ENCODE assay signal across 8 mouse cellular contexts in genomic region chr16:84879146-84879545, GRCm38 (mm10). TPM values are rescaled to one million over a fixed set of nuclear protein-coding genes. Genes with fewer than 3 reads are reported as not detected.
A peak's percentile ranks its signal among the peaks of the same experiment; 100 is the strongest.
DNase-seq lines count a peak whose midpoint lies in the region; ATAC-seq and TF ChIP-seq lines count a peak whose summit lies in the region.

No protein-coding gene starts in this region.

- H3K36me3 ChIP-seq in hindbrain, embryonic 14.5 days (replicated peaks; ENCODE audit: control insufficient read depth, insufficient read depth) = no peaks in the 10 kb centered on the region
- H3K36me3 ChIP-seq in hindbrain, embryonic 16.5 days (ENCODE audit: control insufficient read depth, insufficient read depth, low read length) = no peaks in the 10 kb centered on the region
- H3K36me3 ChIP-seq in embryonic facial prominence, embryonic 14.5 days (ENCODE audit: control insufficient read depth, insufficient read depth, low read length) = no peaks in the 10 kb centered on the region
- H3K36me3 ChIP-seq in megakaryocyte, embryonic 14.5 days (replicated peaks; ENCODE audit: low read length) = no peaks in the 10 kb centered on the region
- H3K36me3 ChIP-seq in small intestine, adult 2 months (ENCODE audit: control insufficient read depth, insufficient read depth, low read length) = no peaks in the 10 kb centered on the region

- ATAC-seq in hindbrain, embryonic 14.5 days (ENCODE audit: low FRiP score) = no peak
- no peak for ATAC-seq in hindbrain, embryonic 16.5 days
- ATAC-seq in embryonic facial prominence, embryonic 14.5 days (ENCODE audit: low read depth) = no peak

- H3K4me3 ChIP-seq in hindbrain, embryonic 14.5 days (replicated peaks; ENCODE audit: low read length) = no peak overlapping the region
- no peak overlapping the region for H3K4me3 ChIP-seq in hindbrain, embryonic 16.5 days (ENCODE audit: low read length)
- H3K4me3 ChIP-seq in embryonic facial prominence, embryonic 14.5 days (ENCODE audit: low read depth, low read length) = no peak overlapping the region
- H3K4me3 ChIP-seq in megakaryocyte, embryonic 14.5 days (replicated peaks) = peak overlapping the region; percentile 85
- H3K4me3 ChIP-seq in small intestine, adult 2 months (ENCODE audit: low read depth, low read length) = no peak overlapping the region

- peaks cover 4% of the 10 kb centered on the region; the same call in 1 of the 2 replicates for H3K4me1 ChIP-seq in hindbrain, embryonic 14.5 days (replicated peaks; ENCODE audit: control insufficient read depth, insufficient read depth, low read length)
- no peaks in the 10 kb centered on the region; the same call in 1 of the 2 replicates for H3K4me1 ChIP-seq in hindbrain, embryonic 16.5 days (ENCODE audit: control insufficient read depth, insufficient read depth, low read depth, low read length)
- no peaks in the 10 kb centered on the region for H3K4me1 ChIP-seq in embryonic facial prominence, embryonic 14.5 days (ENCODE audit: control insufficient read depth, insufficient read depth, low read length)
- peaks cover 6% of the 10 kb centered on the region; the same call in 1 of the 2 replicates for H3K4me1 ChIP-seq in megakaryocyte, embryonic 14.5 days
- no peaks in the 10 kb centered on the region for H3K4me1 ChIP-seq in small intestine, adult 2 months (ENCODE audit: control insufficient read depth, insufficient read depth, insufficient read length, low read length)

- peak; percentile 73 for DNase-seq in hindbrain, embryonic 14.5 days (ENCODE audit: low spot score)
- peak; percentile 10 to 24 for DNase-seq in adrenal gland, postnatal 4 days (ENCODE audit: low spot score in 2 of 2)
- peak; percentile 68 for DNase-seq in embryonic facial prominence, embryonic 14.5 days (ENCODE audit: low spot score)
- DNase-seq in heart, adult 9 months (ENCODE audit: low spot score in 2 of 2) = peak; percentile 28 to 57
- DNase-seq in layer of hippocampus, postnatal 14 days (ENCODE audit: low spot score in 2 of 2) = peak; percentile 61 to 71

- 26% methylated on average over 5 of the region's 5 CpGs for WGBS in hindbrain, embryonic 14.5 days
- WGBS in hindbrain, embryonic 16.5 days = 19% methylated on average over 5 of the region's 5 CpGs
- 20% methylated on average over 5 of the region's 5 CpGs for WGBS in embryonic facial prominence, embryonic 14.5 days
- WGBS in small intestine, adult 2 months = 20% methylated on average over 5 of the region's 5 CpGs

- H3K9ac ChIP-seq in hindbrain, embryonic 14.5 days = no peak overlapping the region
- H3K9ac ChIP-seq in hindbrain, embryonic 16.5 days (ENCODE audit: low read depth, low read length) = no peak overlapping the region
- H3K9ac ChIP-seq in embryonic facial prominence, embryonic 14.5 days (ENCODE audit: low read depth, low read length) = no peak overlapping the region

- H3K27ac ChIP-seq in hindbrain, embryonic 14.5 days = no peak overlapping the region
- H3K27ac ChIP-seq in hindbrain, embryonic 16.5 days (ENCODE audit: low read depth, low read length) = no peak overlapping the region
- H3K27ac ChIP-seq in embryonic facial prominence, embryonic 14.5 days (replicated peaks; ENCODE audit: low read depth, low read length) = no peak overlapping the region
- H3K27ac ChIP-seq in small intestine, adult 2 months (ENCODE audit: insufficient read depth, low read depth, low read length) = no peak overlapping the region

- no peaks in the 10 kb centered on the region for H3K9me3 ChIP-seq in hindbrain, embryonic 14.5 days (ENCODE audit: control insufficient read depth, low read length)
- no peaks in the 10 kb centered on the region for H3K9me3 ChIP-seq in hindbrain, embryonic 16.5 days (ENCODE audit: control insufficient read depth, low read length)
- H3K9me3 ChIP-seq in embryonic facial prominence, embryonic 14.5 days (ENCODE audit: control insufficient read depth, low read length) = no peaks in the 10 kb centered on the region
- no peaks in the 10 kb centered on the region for H3K9me3 ChIP-seq in megakaryocyte, embryonic 14.5 days

- no peaks in the 10 kb centered on the region for H3K27me3 ChIP-seq in hindbrain, embryonic 14.5 days (ENCODE audit: control insufficient read depth, insufficient read depth, low read length)
- no peaks in the 10 kb centered on the region for H3K27me3 ChIP-seq in hindbrain, embryonic 16.5 days (replicated peaks; ENCODE audit: control insufficient read depth, insufficient read depth, low read length)
- H3K27me3 ChIP-seq in embryonic facial prominence, embryonic 14.5 days (replicated peaks; ENCODE audit: control insufficient read depth, insufficient read depth, low read length) = no peaks in the 10 kb centered on the region
- peaks cover 2% of the 10 kb centered on the region for H3K27me3 ChIP-seq in megakaryocyte, embryonic 14.5 days (replicated peaks)
- H3K27me3 ChIP-seq in small intestine, adult 2 months (ENCODE audit: control insufficient read depth, insufficient read depth, low read length) = no peaks in the 10 kb centered on the region

- TF ChIP-seq CTCF in small intestine, adult 2 months (IDR thresholded peaks at IDR 0.05; ENCODE audit: extremely low read depth, insufficient read length, insufficient replicate concordance, low read depth, low read length) = peak; percentile 85; the same call in 1 of the 2 replicates

- no peak overlapping the region for H3K4me2 ChIP-seq in hindbrain, embryonic 14.5 days (replicated peaks)
- no peak overlapping the region for H3K4me2 ChIP-seq in hindbrain, embryonic 16.5 days (ENCODE audit: low read length)
- no peak overlapping the region for H3K4me2 ChIP-seq in embryonic facial prominence, embryonic 14.5 days (ENCODE audit: low read depth, low read length)

- no peak for TF ChIP-seq POLR2A in small intestine, adult 2 months (IDR thresholded peaks at IDR 0.05; ENCODE audit: low read depth, low read length)

RNA-seq across cellular contexts. Expression of gene Atp5j, which starts 43.7 kb away (rescaled TPM):
- polyA plus RNA-seq in hindbrain, embryonic 14.5 days (2014; fragmentation: Nextera tagmentation; extraction: Ambion mirVana) = 757 and 881 TPM in 2 replicates
- polyA plus RNA-seq in hindbrain, embryonic 16.5 days (2015; fragmentation: Nextera tagmentation; extraction: Ambion mirVana) = 739 and 807 TPM in 2 replicates
- 100 to 1,000 TPM; 459 to 468 TPM for total RNA-seq in adrenal gland, postnatal 4 days (2021)
- 795 and 892 TPM in 2 replicates for polyA plus RNA-seq in embryonic facial prominence, embryonic 14.5 days (2014; fragmentation: Nextera tagmentation; extraction: Ambion mirVana)
- 100 to 1,000 TPM; 348 to 362 TPM for total RNA-seq in layer of hippocampus, postnatal 14 days (2021)
- polyA plus RNA-seq in megakaryocyte, embryonic 14.5 days (2012; ENCODE audit: insufficient read depth, low replicate concordance) = 133 and 159 TPM in 2 replicates
- polyA plus RNA-seq in small intestine, adult 2 months (2012; rRNA removed) = 90.0 and 123 TPM in 2 replicates

RNA-seq across cellular contexts. Expression of gene Gabpa, which starts 44.4 kb away (rescaled TPM):
- polyA plus RNA-seq in hindbrain, embryonic 14.5 days (2014; fragmentation: Nextera tagmentation; extraction: Ambion mirVana) = 20.3 and 21.8 TPM in 2 replicates
- polyA plus RNA-seq in hindbrain, embryonic 16.5 days (2015; fragmentation: Nextera tagmentation; extraction: Ambion mirVana) = 15.1 and 18.2 TPM in 2 replicates
- 10 to 100 TPM; 57.6 to 59.8 TPM for total RNA-seq in adrenal gland, postnatal 4 days (2021)
- polyA plus RNA-seq in embryonic facial prominence, embryonic 14.5 days (2014; fragmentation: Nextera tagmentation; extraction: Ambion mirVana) = 36.3 and 40.0 TPM in 2 replicates
- 10 to 100 TPM; 23.7 to 25.6 TPM for total RNA-seq in layer of hippocampus, postnatal 14 days (2021)
- 2.3 TPM in 1 of 2 replicates, not detected in the other for polyA plus RNA-seq in megakaryocyte, embryonic 14.5 days (2012; ENCODE audit: insufficient read depth, low replicate concordance)
- 1.9 and 4.9 TPM in 2 replicates for polyA plus RNA-seq in small intestine, adult 2 months (2012; rRNA removed)

Comparison
In these comparisons a context has a peak if more than half of its experiments do, and no peak if none do; other contexts are left out.
1. DNase-seq: peak in every context shown above with its lines; median percentile 73 in hindbrain, embryonic 14.5 days; 68 in embryonic facial prominence, embryonic 14.5 days; 66 in layer of hippocampus, postnatal 14 days; 42 in heart, adult 9 months; 17 in adrenal gland, postnatal 4 days.